Mouse (Mus musculus): ENCODE results near the gene Hs3st1.

DNA sequence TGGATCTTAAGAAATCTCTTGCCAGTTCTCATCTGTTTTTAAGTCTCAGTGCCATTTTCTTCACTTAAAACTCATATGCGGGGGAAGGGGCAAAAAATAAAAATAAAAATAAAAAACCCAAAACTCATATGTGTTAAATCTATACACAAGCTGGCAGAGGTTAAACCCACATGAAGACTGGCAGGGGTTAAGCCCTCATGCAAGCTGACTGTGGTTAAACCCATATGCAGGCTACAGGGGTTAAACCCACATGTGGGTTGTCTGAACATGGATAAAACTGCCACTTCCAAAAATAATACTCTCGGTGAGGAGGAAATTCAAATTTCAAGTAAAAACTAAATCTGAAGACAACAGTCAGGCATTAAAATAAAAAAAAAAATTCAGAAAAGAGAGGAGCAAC lies 141.7 kb downstream of the Hs3st1 start:
- TF ChIP-seq CTCF (IDR thresholded peaks at IDR 0.05; ENCODE audit: low read depth) (no peak), EP300 (optimal IDR thresholded peaks at IDR 0.05) (no peak)

Measured in stomach, postnatal 0 days (tissue).